Mouse (Mus musculus) urinary bladder, postnatal 10 days (tissue): ENCODE data around the gene Nt5dc3.

Experiments used
- DNase-seq: peaks from one replicate; pipeline ENCODE4 v3.0.0; 2022; ENCODE audit warnings: low spot score

The Nt5dc3 gene

GRCm38 (mm10) chr10:86880071-86880806 lies 101.4 kb downstream of the Nt5dc3 start:
- DNase-seq, result no peak

- no peak for DNase-seq
These were observed 102.6 kb downstream of the Nt5dc3 start for GRCm38 (mm10) chr10:86881448-86881847.

GRCm38 (mm10) chr10:86886434-86886833 lies 107.6 kb downstream of the Nt5dc3 start:
- no peak for DNase-seq
